Mouse (Mus musculus): ENCODE data around the gene Atp6v0a2. TPM values are rescaled to one million over a fixed set of nuclear protein-coding genes. Genes with fewer than 3 reads are reported as not detected.
A peak's percentile ranks its signal among the peaks of the same experiment; 100 is the strongest.

Atp6v0a2 gene
- total and polyA plus RNA-seq, 3 experiments, result 7.7 to 13.2 (median 10.9) TPM

- Histone ChIP-seq H3K36me3 (replicated peaks in 1 of 2; ENCODE audit: control insufficient read depth in 1 of 2, insufficient read depth in 1 of 2, low read length in 1 of 2) (no peaks in the 10 kb centered on the region), H3K9ac (ENCODE audit: insufficient read depth, low read depth) (no peak overlapping the region), H3K4me1 (ENCODE audit: control insufficient read depth in 1 of 2, insufficient read depth in 2 of 2) (peaks cover 0 to 3% of the 10 kb centered on the region in 2 experiments; a peak in 1 of 4 replicates), H3K9me3 (replicated peaks; ENCODE audit: low read length) (no peaks in the 10 kb centered on the region), H3K4me2 (ENCODE audit: insufficient read depth, low read depth, poor library complexity, severe bottlenecking) (no peak overlapping the region), H3K27ac (ENCODE audit: insufficient read depth, low read depth) (no peak overlapping the region), H3K27me3 (replicated peaks) (no peaks in the 10 kb centered on the region), H3K79me2 (replicated peaks; ENCODE audit: control insufficient read depth, extremely low read depth, insufficient read depth, poor library complexity, severe bottlenecking) (no peaks in the 10 kb centered on the region), H3K4me3 (replicated peaks in 1 of 3; ENCODE audit: low read depth in 2 of 3, low read length in 2 of 3, poor library complexity in 1 of 3) (no peak overlapping the region)
- in situ Hi-C loops (cut with MboI; ENCODE audit: low pct_ligation_motif_present, low pct_unique_long_range_greater_than_20kb, low sequenced_read_pairs) (no loop called here), dilution Hi-C loops (cut with MboI; ENCODE audit: extremely low pct_ligation_motif_present, extremely low pct_unique_long_range_greater_than_20kb, low sequenced_read_pairs) (no loop called here)
- TF ChIP-seq NELFE (IDR thresholded peaks at IDR 0.05; ENCODE audit: low read depth, low read length) (no peak), ETS1 (conservative IDR thresholded peaks at IDR 0.05; ENCODE audit: low read depth, low read length) (no peak), CTCF (conservative IDR thresholded peaks at IDR 0.05 in 1 of 2, IDR thresholded peaks at IDR 0.05 in 1 of 2; ENCODE audit: low read depth in 2 of 2, low read length in 2 of 2) (peak in 1 of 2 experiments; percentile 19; a peak in 1 of 4 replicates)
- DNase-seq (ENCODE audit: extremely low read depth), result no peak
Measured at GRCm38 (mm10) chr5:124604296-124604695, 24.1 kb upstream of the Atp6v0a2 start.

- Histone ChIP-seq H3K9me3 (replicated peaks; ENCODE audit: low read length) (no peaks in the 10 kb centered on the region), H3K27me3 (replicated peaks) (no peaks in the 10 kb centered on the region), H3K36me3 (replicated peaks in 1 of 2; ENCODE audit: control insufficient read depth in 1 of 2, insufficient read depth in 1 of 2, low read length in 1 of 2) (no peaks in the 10 kb centered on the region), H3K4me2 (ENCODE audit: insufficient read depth, low read depth, poor library complexity, severe bottlenecking) (no peak overlapping the region), H3K9ac (ENCODE audit: insufficient read depth, low read depth) (no peak overlapping the region), H3K27ac (ENCODE audit: insufficient read depth, low read depth) (no peak overlapping the region), H3K79me2 (replicated peaks; ENCODE audit: control insufficient read depth, extremely low read depth, insufficient read depth, poor library complexity, severe bottlenecking) (no peaks in the 10 kb centered on the region), H3K4me3 (replicated peaks in 1 of 3; ENCODE audit: low read depth in 2 of 3, low read length in 2 of 3, poor library complexity in 1 of 3) (no peak overlapping the region), H3K4me1 (ENCODE audit: control insufficient read depth in 1 of 2, insufficient read depth in 2 of 2) (peaks cover 0 to 3% of the 10 kb centered on the region in 2 experiments; a peak in 1 of 4 replicates)
- DNase-seq (ENCODE audit: extremely low read depth), result no peak
- in situ Hi-C loops (cut with MboI; ENCODE audit: low pct_ligation_motif_present, low pct_unique_long_range_greater_than_20kb, low sequenced_read_pairs), result no loop called here
- dilution Hi-C loops (cut with MboI; ENCODE audit: extremely low pct_ligation_motif_present, extremely low pct_unique_long_range_greater_than_20kb, low sequenced_read_pairs), result no loop called here
- no peak for TF ChIP-seq POLR2AphosphoS2 (IDR thresholded peaks at IDR 0.05; ENCODE audit: low read depth, low read length)
- no peak for TF ChIP-seq MAFK (IDR thresholded peaks at IDR 0.05; ENCODE audit: insufficient replicate concordance, low read length)
- TF ChIP-seq ZMIZ1 (IDR thresholded peaks at IDR 0.05; ENCODE audit: low read depth, low read length), result no peak
- TF ChIP-seq SMC3 (IDR thresholded peaks at IDR 0.05; ENCODE audit: low read depth, low read length), result no peak
- no peak for TF ChIP-seq ZC3H11A (IDR thresholded peaks at IDR 0.05; ENCODE audit: low read depth, low read length)
- TF ChIP-seq CHD1 (IDR thresholded peaks at IDR 0.05; ENCODE audit: low read depth, low read length), result no peak
- TF ChIP-seq GABPA (IDR thresholded peaks at IDR 0.05; ENCODE audit: insufficient replicate concordance, low read depth, low read length), result no peak
- no peak for TF ChIP-seq MAX (IDR thresholded peaks at IDR 0.05; ENCODE audit: low read length)
- no peak for TF ChIP-seq USF1 (IDR thresholded peaks at IDR 0.05; ENCODE audit: low read depth, low read length)
- no peak for TF ChIP-seq NRF1 (IDR thresholded peaks at IDR 0.05; ENCODE audit: low read depth, low read length)
- TF ChIP-seq SIN3A (IDR thresholded peaks at IDR 0.05; ENCODE audit: low read length), result no peak
- TF ChIP-seq ZKSCAN1 (IDR thresholded peaks at IDR 0.05; ENCODE audit: borderline replicate concordance, low read depth, low read length), result no peak
- TF ChIP-seq ETS1 (conservative IDR thresholded peaks at IDR 0.05; ENCODE audit: low read depth, low read length), result no peak
Measured at GRCm38 (mm10) chr5:124605041-124605622, 23.2 kb upstream of the Atp6v0a2 start.

Data from CH12.LX (cell line).